Mouse (Mus musculus): ENCODE measurements at regions not wholly inside any gene's neighbourhood (a gene's known extent, or its start where the extent isn't known, plus 50 kb on each side); places are given as distances from the start of the nearest gene placed in this dataset.

- DNase-seq: no peak
These were observed 52.1 kb downstream of the Rprm start for GRCm38 (mm10) chr2:54033277-54033676.

- peak; percentile 49 to 56 for DNase-seq
These were observed 56.5 kb downstream of the Rprm start for GRCm38 (mm10) chr2:54028851-54029250.

- no peak for DNase-seq
These were observed 62.6 kb downstream of the Rprm start for GRCm38 (mm10) chr2:54022708-54023107.

- no peak for DNase-seq
These were observed 95.2 kb downstream of the Rprm start for GRCm38 (mm10) chr2:53990157-53990556.

GRCm38 (mm10) chr2:53975707-53976106 lies 109.6 kb downstream of the Rprm start:
- no peak for DNase-seq

- no peak for DNase-seq
These were observed 124.9 kb downstream of the Rprm start for GRCm38 (mm10) chr2:53960499-53960898.

GRCm38 (mm10) chr2:53948237-53948636 lies 137.1 kb downstream of the Rprm start:
- DNase-seq: no peak

- DNase-seq: no peak
These were observed 137.8 kb downstream of the Rprm start for GRCm38 (mm10) chr2:53947534-53947933.

- DNase-seq: no peak
These were observed 173.5 kb downstream of the Rprm start for GRCm38 (mm10) chr2:53911857-53912256.

Data from cerebellum, postnatal 14 days (tissue).